Mouse (Mus musculus) c-Kit-positive CD71-negative TER-119-negative erythroid progenitor cells, embryonic 14.5 days (primary cell): ENCODE data around the gene Itprid2.

Experiments used
- DNase-seq: peaks from one replicate; pipeline ENCODE4 v3.0.0-alpha.2; 2013; ENCODE audit warnings: low read depth

Itprid2 gene

DNA sequence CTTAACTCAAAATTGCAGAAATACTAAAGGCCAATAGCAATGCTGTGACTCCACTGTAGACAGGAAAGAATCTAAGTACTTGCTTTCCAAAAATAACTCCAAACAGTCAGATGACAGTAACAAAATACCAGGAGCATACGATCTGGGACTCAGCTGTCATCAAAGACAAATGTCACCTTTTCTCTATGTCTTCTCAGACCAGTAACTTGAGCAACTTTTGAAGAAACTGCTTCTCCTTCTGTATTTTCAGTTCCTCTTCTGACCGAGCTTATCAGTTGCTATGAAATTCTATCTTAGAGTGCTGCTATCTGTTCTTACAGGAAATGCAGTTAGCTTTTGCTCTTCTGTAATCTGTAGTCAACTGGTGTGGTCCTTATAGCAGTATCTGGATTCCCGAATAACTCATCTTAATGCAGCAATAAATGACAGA, 78.5 kb downstream of the Itprid2 start:
- DNase-seq = no peak

DNA sequence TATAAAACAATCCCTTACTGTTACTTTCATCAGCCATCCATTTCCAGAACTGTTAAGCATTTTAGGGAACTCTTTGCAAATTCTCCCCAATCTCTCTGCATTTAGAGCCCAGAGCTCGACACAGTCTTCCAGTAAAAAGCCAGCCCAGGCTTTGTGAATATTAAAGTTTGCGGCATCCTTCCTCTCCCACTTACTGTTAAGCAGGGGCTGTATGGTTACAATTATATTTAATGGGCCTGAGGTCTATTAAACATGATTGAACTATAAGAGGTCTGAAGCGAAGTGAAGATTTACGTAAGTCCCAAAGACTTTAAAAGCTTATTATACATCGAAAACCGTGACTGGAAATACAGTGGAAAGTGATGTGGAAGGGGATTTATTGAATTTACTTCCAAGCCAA, 79.6 kb downstream of the Itprid2 start:
- no peak for DNase-seq

DNA sequence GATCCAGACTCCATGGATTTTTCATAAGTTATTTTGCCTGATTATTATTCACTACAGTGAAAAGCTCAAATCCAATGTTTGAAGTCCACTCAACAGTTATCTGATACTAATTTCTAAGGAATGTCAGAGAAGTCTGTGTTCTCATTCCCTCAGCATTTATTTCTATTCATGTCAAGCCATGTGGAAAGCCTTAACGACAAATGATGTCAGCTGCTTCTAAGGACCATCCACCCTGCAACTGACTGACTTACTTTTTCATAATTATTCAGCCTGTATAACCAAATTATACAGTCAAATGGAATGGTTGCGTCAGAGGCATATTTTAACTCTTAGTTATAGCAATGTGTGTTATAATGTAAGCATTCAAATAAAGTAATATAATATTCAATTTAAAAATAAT, 80.8 kb downstream of the Itprid2 start:
- no peak for DNase-seq

DNA sequence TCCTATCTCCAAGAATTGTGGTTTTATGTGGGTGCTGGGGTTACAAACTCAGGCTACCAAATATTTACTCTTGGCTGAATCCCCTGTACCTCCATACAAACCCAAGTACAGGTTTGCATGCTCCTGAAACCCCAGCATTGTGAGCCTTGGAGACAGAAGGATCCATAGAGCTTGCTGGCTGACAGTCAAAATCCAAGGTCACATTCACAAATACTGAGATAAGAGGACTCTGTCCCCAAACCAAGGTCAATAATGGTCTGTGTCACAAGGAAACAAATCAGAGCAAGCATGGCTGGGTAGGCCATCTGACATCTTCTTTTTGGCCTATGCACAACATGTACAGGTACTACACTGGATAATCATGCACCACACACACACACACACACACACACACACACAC, 82.7 kb downstream of the Itprid2 start:
- DNase-seq = no peak

DNA sequence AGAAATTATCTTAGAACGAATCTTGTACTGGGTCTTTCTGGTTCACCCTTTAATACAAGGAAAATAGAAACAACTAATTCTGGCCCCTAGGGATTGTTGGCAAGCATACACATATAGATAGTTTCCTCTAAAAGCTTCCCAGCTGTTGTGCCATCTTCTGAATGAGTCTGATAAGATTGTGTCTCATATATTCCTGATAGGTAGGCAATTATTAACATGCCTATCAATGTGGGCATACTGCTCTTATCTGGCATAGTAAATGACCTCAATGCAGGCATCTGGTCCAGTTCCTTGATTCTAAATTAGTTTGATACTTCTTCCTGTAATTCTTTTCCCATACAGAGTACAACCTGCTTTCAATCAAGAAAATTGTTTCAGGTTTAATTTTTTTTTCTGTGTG, 87.3 kb downstream of the Itprid2 start:
- no peak for DNase-seq
